Comparison of ENCODE assay signal across 8 mouse cellular contexts in the genomic region with DNA sequence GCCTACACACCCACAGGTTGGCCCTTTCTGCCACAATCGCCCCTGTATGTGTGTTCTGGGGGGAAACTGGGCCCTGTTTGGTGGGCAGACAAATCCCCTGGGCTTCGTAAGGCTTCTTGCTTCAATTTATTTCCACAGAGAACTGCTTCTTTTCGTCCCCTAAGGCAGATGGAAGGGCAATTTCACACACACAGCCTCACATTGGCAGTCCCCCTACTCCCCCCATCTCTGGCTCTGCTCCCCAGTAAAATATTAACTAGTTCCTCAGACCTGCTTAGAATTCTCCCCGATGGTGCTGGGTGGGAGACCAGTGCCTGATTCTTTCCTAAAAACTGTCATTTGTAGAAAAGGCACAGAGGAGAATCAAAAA. TPM values are rescaled to one million over a fixed set of nuclear protein-coding genes. Genes with fewer than 3 reads are reported as not detected.
A peak's percentile ranks its signal among the peaks of the same experiment; 100 is the strongest.
DNase-seq lines count a peak whose midpoint lies in the region; ATAC-seq and TF ChIP-seq lines count a peak whose summit lies in the region.

No protein-coding gene starts in this region.

- ATAC-seq in lung, embryonic 15.5 days (ENCODE audit: borderline replicate concordance, extremely low read depth, low FRiP score, low TSS enrichment) = no peak
- ATAC-seq in forebrain, embryonic 12.5 days (ENCODE audit: low FRiP score) = no peak

- peak overlapping the region; percentile 19 for H3K9ac ChIP-seq in lung, embryonic 15.5 days
- peak overlapping the region; percentile 70 for H3K9ac ChIP-seq in forebrain, embryonic 12.5 days

- H3K4me3 ChIP-seq in lung, embryonic 15.5 days = no peak overlapping the region
- H3K4me3 ChIP-seq in forebrain, embryonic 12.5 days (replicated peaks) = no peak overlapping the region
- no peak overlapping the region for H3K4me3 ChIP-seq in small intestine, adult 2 months (ENCODE audit: low read depth, low read length)

- no peaks in the 10 kb centered on the region for H3K9me3 ChIP-seq in lung, embryonic 15.5 days
- H3K9me3 ChIP-seq in forebrain, embryonic 12.5 days = no peaks in the 10 kb centered on the region

- peaks cover 84% of the 10 kb centered on the region for H3K4me1 ChIP-seq in lung, embryonic 15.5 days
- peaks cover 95% of the 10 kb centered on the region for H3K4me1 ChIP-seq in forebrain, embryonic 12.5 days
- peaks cover 64% of the 10 kb centered on the region for H3K4me1 ChIP-seq in small intestine, adult 2 months (ENCODE audit: control insufficient read depth, insufficient read depth, insufficient read length, low read length)

- intact Hi-C loops in left cerebral cortex, postnatal 10 days (cut with DNase I) = loop anchor here (5.0 kb wide), 1 partner anchor 64 kb away; no protein-coding TSS in a partner anchor

- H3K36me3 ChIP-seq in lung, embryonic 15.5 days = no peaks in the 10 kb centered on the region
- H3K36me3 ChIP-seq in forebrain, embryonic 12.5 days (replicated peaks) = no peaks in the 10 kb centered on the region
- H3K36me3 ChIP-seq in small intestine, adult 2 months (ENCODE audit: control insufficient read depth, insufficient read depth, low read length) = no peaks in the 10 kb centered on the region

- H3K27ac ChIP-seq in lung, embryonic 15.5 days = peak overlapping the region; percentile 100
- peak overlapping the region; percentile 100 for H3K27ac ChIP-seq in forebrain, embryonic 12.5 days
- peak overlapping the region; percentile 97 for H3K27ac ChIP-seq in small intestine, adult 2 months (ENCODE audit: insufficient read depth, low read depth, low read length)

- no peak overlapping the region for H3K4me2 ChIP-seq in lung, embryonic 15.5 days
- peak overlapping the region; percentile 0; the same call in 1 of the 2 replicates for H3K4me2 ChIP-seq in forebrain, embryonic 12.5 days

- no peak; the same call in 1 of the 2 replicates for TF ChIP-seq CTCF in small intestine, adult 2 months (IDR thresholded peaks at IDR 0.05; ENCODE audit: extremely low read depth, insufficient read length, insufficient replicate concordance, low read depth, low read length)

- DNase-seq in lung, postnatal 4 days = no peak
- peak; percentile 57 to 80 for DNase-seq in kidney, postnatal 36 days
- DNase-seq in cerebellum, postnatal 25 days = no peak
- no peak for DNase-seq in left cerebral cortex, postnatal 10 days (ENCODE audit: extremely low spot score in 1 of 2, low spot score in 2 of 2)
- DNase-seq in frontal cortex, postnatal 25 days (ENCODE audit: low spot score in 2 of 2) = no peak

- no peak for TF ChIP-seq POLR2A in small intestine, adult 2 months (IDR thresholded peaks at IDR 0.05; ENCODE audit: low read depth, low read length)

- no peaks in the 10 kb centered on the region for H3K27me3 ChIP-seq in lung, embryonic 15.5 days
- no peaks in the 10 kb centered on the region for H3K27me3 ChIP-seq in forebrain, embryonic 12.5 days
- no peaks in the 10 kb centered on the region for H3K27me3 ChIP-seq in small intestine, adult 2 months (ENCODE audit: control insufficient read depth, insufficient read depth, low read length)

- WGBS in lung, embryonic 15.5 days = 35% methylated on average over 4 of the region's 4 CpGs
- WGBS in forebrain, embryonic 12.5 days = 22% methylated on average over 4 of the region's 4 CpGs
- 29% methylated on average over 4 of the region's 4 CpGs for WGBS in small intestine, adult 2 months

RNA-seq across cellular contexts. Expression of a gene that starts 12.9 kb away (rescaled TPM):
- 44.7 and 46.0 TPM in 2 replicates for polyA plus RNA-seq in lung, embryonic 15.5 days (2015; fragmentation: Nextera tagmentation; extraction: Ambion mirVana)
- 67.6 and 71.5 TPM in 2 replicates for polyA plus RNA-seq in forebrain, embryonic 12.5 days (2016; fragmentation: Nextera tagmentation; extraction: Ambion mirVana)
- 9.7 and 17.4 TPM in 2 replicates for polyA plus RNA-seq in small intestine, adult 2 months (2012; rRNA removed)
- total RNA-seq in left cerebral cortex, postnatal 10 days (2021) = 100 to 1,000 TPM; 101 to 104 TPM

Comparison
In these comparisons a context has a peak if more than half of its experiments do, and no peak if none do; other contexts are left out.
1. DNase-seq: peak in kidney, postnatal 36 days (2 of 2); none in lung, postnatal 4 days (0 of 2), cerebellum, postnatal 25 days (0 of 2), left cerebral cortex, postnatal 10 days (0 of 2) and frontal cortex, postnatal 25 days (0 of 2).
2. Peak in every context shown above with its lines, with median percentiles within 50 percentile points of each other: H3K27ac ChIP-seq.